Mouse (Mus musculus): ENCODE data around the gene Rsph10b.

Gene Rsph10b

DNA sequence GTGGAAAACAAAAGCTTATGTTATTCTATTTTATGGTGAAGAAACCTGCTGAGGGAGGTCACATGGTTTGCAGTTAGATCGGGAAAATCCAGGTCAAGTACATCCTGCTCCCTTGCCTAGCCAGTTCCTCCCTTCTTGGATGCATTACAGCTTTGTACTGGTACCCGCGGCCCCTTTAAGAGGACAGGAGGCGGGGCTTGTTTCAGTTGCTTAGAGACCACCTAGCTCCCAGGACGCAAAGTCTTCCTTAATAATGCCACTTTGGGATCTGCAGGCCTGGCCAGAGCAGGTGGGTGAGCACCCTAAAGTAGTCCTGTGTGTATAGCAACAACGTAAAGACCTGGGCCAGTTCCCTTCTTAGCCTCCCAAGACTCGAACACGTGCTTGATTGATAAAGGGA is at the start of gene Rsph10b:
Gene Rsph10b, plus strand, starts transcription at position 205 of the 400 bp plus-strand sequence.
- DNase-seq (ENCODE audit: low spot score) = no peak

DNA sequence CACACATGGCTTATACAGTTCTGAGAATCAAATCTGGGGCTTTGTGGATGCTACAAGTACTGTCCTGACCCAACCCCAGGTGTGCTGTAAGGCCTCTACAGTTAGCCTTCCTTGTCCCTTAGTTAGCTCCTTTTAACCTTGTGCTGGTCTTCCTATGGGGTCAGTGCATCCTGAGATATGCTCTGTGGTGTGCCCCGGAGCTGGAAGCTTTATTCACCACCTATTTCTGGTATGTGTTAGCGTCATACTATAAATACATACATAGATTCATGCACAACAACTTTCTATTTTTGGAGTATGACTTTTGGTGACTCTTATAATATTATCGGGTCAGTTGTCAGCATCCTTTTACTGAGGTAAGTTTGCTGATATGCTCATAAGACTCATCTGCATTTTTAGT is 47.6 kb upstream of the Rsph10b start:
- DNase-seq (ENCODE audit: low spot score) = no peak

DNA sequence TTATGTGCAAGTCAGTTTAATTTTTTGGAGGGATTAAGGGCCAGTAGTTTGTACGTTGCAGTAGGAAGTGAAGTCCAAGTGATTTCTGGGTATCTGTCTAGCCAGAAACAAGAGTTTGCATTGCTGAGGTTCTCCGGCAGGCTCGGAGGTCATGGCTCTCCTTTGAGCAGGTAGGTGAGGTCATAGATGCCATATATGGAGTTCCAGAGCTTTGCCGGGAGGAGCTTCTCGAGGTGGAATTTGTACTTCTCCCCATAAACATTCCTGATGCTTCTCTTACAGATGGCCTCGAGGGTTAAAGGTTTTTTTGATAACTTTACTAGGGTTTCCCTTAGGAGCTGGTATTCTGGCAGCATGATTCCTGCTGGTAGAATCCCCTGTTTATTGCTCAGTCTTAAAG is 42.1 kb upstream of the Rsph10b start:
- no peak for DNase-seq (ENCODE audit: low spot score)

DNA sequence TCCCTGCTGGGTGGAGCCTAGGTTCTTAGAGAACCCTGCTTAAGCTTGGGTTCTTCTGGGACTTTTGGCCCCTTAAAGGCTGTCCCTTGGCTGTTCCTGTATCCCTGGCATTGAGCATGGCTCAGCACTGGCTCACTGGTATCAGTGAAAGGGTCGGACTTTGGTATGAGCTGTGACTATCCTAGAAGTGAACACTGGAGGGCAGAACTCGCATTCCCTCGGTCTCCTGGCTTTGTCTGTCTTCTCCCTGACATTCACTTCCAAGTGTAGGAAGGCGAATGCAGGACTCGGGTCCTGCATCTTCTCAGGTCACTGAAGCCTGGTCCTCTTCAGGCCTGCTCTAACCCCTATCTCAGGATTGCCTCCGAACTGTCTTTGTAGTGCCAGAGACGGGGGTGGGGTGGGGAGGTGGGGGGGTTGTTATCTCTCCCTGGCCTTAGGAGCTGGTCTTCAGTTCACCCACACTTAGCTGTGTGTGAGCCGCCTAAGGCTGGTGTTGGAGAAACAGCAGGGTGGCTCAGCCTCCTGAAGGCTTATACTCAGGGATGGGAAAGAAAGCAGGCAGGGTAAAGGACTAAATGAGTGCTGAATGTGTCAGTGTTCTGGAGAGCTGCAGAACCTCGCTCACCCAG is 40.5 kb upstream of the Rsph10b start:
- DNase-seq (ENCODE audit: low spot score) = no peak

DNA sequence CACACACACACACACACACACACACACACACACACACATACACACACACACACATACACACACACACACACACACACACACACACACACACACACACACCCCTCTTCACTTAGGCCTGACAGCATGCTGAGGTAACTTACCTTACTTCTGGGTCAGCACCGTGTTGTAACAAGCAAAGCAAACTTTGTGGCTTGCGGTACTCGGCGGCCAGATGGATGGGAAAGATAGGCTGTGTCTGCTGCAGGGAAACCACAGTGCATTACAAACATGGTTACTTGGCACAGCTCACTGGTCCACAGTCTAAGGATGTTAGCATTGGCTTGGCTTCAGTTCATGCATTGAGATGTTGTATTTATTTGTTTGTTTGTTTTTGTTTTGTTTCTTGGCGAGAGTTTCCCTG is 39.4 kb upstream of the Rsph10b start:
- no peak for DNase-seq (ENCODE audit: low spot score)

DNA sequence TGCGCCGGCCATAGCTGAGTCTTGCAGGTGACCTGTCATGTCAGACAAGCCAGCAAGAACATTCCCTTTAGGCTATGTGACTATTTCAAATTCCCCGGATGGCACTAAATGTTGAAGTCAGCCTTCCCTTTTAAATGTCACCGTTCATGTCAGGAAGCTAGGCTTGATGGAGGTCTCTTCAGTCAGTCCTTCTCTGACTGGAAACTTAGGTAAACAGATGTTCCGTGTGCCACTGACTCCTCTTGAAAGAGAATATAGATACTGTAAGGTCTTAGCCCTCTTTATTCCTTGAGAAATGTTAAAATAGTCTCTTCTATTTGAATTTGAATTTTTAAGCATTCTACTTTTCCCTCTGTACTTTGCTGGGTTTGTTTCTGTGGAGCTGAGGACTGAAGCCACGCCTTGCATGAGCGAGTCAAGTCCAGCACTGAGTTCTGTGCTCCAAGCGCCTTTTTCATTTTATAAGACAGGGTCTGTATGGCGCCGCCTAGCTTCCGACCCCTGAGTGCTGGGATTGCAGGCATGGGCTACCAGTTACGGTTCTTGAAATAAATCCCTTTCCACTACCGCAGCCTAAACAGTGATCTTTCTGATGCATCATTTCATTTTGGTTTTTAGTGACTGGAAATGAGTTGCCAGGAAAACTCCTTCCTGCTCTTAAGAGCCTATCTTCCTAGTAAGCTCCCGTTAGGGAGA is 35.1 kb upstream of the Rsph10b start, which contains the start of gene Ankrd61:
Gene Ankrd61, minus strand, starts transcription at position 51 of the 696 bp plus-strand sequence.
- no peak for DNase-seq (ENCODE audit: low spot score)

DNA sequence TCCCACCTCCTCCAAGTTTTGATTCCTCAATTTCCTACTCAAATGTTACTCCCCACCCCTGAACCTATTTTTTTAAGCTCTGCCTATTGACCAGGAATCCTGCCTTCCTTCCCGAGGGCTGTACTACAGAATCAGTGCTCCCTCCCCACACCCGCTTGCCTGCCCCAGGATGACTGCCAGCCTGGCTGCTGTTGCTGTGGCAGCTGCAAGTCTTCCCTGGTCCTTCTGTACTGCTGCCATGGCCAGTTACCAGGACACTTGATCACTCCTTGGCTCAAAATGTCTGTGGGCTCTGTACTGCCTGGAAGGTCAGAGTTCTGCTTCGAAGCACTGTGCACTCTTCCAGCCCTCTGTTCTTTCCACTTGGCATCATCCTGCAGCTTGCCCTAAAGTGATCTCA is 30.7 kb upstream of the Rsph10b start:
- no peak for DNase-seq (ENCODE audit: low spot score)

DNA sequence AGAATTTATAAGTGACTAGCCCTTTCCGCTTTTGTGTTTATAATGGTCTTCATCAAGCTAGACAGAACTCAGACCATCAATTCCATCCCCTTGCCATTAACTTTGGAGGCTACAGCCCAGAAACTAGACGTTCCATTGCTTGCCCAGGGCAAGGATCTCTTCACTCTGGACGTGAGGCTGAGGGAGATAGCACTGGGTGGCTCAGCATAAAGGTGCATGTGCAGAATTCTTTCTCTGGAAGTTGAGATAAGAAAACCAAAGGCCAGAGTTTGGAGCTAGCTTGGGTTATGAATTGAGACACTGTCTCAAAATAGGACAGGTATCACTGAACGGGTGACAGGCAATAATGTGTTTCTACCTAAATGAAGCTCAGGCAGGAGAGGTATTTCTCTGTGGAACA is 29.0 kb upstream of the Rsph10b start:
- no peak for DNase-seq (ENCODE audit: low spot score)

DNA sequence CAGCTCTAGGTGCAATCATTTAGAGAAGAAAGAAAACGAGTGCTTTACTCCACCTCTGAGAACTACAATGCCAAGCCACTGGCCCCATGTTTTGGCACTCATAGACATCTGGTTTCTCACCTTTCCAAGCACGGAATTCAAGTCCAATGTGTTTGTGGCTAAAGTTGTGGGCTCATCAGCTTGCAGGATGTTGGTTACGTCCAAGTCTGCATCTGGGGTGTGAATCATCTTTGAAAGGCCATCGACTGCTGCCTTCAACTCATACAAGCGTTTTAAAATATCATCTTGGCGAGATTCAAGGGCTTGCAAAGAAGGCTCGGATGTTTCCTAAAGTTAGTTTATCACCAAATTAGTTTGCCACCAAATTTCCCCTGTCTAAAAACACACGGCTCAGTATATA is 26.4 kb upstream of the Rsph10b start:
- no peak for DNase-seq (ENCODE audit: low spot score)

DNA sequence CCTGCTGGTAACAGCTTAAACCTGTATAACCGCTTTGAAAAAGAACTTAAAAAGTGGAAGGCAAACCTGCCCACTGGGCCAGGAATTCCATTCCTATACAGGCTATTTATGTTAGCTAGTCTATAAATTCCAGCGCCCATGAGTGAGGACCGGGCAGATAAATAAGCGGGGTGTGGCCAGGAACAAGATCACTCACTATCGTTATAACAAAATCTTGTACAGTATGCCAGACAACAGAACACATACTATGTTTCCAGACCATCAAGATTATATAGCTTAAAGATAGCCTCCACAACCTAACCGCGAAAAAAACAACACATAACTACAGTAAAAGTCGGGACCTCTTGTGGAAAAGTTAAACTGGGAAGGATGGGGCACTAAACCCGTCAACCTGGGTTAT is 23.9 kb upstream of the Rsph10b start:
- DNase-seq (ENCODE audit: low spot score) = no peak

DNA sequence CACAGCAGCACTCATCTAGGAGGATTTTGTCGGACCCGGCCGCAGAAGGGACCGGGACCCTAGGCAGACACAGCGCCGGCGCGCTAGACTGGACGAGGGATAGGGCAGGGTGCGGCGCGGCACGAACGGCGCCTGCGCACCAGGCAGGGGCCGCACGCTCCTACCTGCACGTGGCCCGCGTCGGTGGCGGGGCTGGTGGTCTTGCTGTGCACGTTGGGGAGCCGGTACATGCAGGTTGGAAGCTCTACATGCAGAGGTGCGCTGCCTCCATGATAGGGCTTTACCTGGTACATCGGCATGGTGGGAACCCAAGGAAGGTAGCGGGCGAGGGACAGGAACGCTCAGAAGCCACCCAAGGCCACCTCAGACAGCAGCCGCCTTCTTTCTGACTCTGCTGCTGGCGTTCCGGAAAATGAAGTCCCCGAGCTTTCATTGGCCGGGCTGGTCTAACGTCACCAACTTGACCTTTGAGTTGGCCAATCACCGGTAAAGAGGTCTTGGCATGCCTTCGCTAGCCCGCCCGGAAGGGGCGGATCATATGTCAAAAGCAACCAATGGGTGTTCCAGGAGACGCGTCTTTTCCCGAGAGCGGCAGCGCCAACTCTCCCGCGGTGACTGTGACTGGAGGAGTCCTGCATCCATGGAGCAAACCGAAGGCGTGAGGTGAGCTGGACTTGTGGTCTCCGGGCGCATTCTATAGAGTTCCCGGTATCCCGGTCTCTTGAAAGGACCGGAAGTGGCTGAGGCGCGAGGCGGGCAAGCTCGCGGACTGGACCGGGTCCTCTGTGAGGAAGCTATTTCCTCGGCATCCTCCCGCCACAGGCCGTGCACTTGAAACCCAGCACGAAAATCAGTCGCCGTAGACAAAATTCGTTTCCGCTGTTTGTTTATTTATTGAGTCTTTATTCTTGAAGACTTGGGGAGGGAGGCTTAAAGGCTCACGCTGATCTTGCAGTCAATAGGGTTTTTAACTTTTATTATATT is 23.1 kb upstream of the Rsph10b start, which contains the start of the genes Aimp2 and Pms2:
Gene Aimp2, minus strand, starts transcription at position 431 of the 984 bp plus-strand sequence.
Gene Pms2, plus strand, starts transcription at position 548 of the 984 bp plus-strand sequence.
- DNase-seq (ENCODE audit: low spot score) = peak; percentile 96

DNA sequence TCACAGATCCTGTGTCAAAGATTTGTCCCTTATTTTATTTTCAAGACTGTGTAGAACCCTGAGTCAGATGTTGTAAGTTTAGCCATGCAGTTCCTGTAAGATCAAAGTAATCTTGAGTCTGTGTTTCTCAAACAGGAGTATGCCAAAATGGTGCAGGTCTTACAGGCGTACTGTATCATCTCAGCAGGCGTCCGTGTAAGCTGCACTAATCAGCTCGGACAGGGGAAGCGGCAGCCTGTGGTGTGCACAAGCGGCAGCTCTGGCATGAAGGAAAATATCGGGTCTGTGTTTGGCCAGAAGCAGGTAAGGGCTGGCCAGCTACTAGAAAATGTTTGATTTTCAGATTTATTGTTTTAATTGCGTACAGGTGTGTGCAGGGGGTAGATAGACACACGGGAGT is 16.6 kb upstream of the Rsph10b start:
- DNase-seq (ENCODE audit: low spot score) = no peak

DNA sequence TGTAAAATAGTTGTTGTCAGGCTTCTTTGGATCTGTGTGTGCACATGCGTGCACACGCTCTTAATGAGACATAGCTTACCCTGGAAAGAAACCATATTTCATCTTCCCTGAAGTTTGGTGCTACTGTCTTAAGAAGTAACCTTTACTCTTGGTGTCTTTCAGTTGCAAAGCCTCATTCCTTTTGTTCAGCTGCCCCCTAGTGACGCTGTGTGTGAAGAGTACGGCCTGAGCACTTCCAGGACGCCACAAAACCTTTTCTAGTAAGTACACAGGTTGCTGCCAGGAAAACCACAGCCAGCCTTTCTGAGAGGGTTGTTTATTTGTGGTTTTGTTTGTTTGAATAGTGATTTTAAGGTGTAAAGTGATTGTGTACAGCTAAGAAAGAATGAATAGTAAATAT is 15.4 kb upstream of the Rsph10b start:
- no peak for DNase-seq (ENCODE audit: low spot score)

DNA sequence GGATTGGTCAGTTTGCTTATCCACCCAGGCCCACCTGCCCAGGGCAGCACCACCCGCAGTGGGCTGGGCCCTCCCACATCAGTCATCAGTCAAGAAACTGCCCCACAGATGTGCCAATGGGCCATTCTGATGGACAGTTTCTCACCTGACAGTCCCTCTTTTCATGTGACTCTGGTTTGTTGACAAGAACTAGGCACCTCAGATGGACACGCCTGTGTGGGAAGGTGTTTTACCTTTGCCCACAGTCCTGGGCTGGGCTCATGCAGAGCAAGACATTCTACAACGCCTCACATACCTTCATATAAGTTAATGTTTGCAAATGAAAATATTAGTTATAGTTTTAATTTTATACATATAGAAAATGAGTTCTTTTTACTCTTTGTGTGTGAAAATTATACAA is 14.7 kb upstream of the Rsph10b start:
- no peak for DNase-seq (ENCODE audit: low spot score)

DNA sequence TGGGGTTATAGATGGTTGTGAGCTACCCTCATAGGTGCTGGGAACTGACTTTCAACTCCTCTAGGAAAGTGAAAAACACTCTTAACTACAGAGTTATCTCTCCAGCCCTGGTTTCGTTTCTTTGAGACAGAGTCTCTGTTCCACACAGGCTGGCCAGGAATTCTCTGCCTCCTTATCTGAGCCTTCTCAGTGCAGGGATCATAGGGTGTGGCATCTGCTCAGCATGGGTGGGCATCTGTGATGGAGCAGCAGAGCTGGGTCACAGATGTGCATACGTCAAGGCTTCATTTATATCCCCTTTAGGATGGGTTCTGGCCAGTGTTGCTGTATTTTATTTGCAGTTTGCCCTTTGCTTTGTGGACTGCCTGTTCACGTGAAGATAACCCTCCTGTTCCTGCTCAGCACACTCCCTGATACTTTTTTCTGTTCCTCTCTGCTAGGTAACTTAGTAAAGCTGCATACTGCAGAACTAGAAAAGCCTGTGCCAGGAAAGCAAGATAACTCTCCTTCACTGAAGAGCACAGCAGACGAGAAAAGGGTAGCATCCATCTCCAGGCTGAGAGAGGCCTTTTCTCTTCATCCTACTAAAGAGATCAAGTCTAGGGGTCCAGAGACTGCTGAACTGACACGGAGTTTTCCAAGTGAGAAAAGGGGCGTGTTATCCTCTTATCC is 7.9 kb upstream of the Rsph10b start:
- DNase-seq (ENCODE audit: low spot score) = no peak

DNA sequence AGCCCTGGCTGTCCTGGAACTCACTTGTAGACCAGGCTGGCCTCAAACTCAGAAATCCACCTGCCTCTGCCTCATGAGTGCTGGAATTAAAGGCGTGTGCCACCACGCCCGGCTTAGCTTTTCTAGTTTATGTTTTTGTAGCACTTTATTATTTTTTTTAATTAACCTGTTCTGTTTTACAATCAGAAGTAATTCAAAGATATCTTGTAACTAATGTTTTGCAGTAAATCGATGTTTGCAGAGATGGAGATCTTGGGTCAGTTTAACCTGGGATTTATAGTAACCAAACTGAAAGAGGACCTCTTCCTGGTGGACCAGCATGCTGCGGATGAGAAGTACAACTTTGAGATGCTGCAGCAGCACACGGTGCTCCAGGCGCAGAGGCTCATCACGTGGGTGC is 5.0 kb upstream of the Rsph10b start, which contains the start of gene Gm42421:
Gene Gm42421, plus strand, starts transcription at position 301 of the 400 bp plus-strand sequence.
- no peak for DNase-seq (ENCODE audit: low spot score)

DNA sequence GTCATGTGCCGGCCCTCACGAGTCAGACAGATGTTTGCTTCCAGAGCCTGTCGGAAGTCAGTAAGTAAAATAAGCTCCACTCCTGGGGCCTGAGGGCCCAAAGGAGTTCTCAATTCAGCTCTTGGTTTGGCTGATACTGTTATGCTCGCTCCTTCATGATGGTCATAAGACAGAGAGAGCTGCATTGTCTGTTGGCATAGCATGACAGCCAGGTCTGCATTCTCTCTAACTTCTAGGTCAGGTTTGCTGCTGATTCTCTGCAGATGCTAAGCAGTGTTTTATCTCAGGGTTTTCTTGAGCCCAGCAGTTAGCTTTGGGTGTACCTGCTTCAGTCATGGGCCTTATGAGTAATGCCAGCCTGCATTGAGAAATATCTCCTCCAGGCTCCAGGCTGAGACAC is 3.5 kb upstream of the Rsph10b start:
- no peak for DNase-seq (ENCODE audit: low spot score)

DNA sequence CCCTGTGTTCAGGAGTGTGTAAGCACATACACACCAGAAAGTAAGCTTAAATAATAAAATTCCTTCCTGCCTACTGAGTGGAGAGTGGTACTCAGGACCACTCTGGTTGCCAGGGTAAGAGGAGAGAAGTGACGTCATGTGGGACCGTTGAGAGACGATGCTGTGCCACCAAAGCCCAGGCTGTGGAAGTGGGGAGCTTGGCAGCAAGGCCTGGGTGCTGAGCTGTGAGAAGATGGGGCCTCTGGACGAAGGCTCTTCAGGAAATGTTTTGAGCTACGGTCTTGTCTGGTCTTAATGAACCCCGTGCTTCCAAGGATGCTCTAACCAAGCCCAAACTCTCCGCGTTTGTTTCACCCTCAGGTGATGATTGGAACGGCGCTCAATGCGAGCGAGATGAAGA is 2.2 kb upstream of the Rsph10b start:
- DNase-seq (ENCODE audit: low spot score) = no peak

DNA sequence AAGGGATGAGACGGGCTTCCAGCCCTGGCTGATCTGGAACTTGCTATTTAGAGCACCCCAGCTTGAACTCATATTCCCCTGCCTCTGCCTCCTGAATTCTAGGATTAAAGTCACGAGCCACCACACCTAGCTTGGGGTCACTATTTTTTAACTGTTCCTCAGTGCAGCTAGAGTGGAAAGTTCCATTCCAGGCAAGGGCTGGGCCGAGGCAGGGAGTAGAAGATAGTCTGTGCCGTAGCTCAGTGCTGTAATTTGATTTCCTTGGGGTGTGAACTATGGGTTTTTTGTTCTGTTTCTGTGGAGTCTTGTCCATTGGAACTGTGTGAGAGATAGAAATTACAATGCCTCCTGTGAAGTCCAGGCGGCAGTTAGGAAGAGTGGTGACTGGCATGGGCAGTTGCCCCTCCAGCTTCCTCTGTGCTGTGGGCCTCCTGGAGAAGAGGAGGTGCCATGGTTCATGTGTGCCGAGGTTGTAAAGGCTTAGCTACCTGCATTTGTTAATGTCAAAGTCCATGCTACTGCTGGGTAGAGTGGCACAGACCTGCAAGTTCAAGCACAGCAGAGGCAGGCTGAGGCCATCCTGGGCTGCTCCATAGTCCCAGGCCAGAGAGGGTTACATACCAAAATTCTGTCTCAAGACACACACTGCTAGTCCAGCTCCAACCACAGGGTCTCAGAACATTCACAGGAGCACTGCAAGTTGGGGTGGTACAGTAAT is 813 bp upstream of the Rsph10b start:
- no peak for DNase-seq (ENCODE audit: low spot score)

DNA sequence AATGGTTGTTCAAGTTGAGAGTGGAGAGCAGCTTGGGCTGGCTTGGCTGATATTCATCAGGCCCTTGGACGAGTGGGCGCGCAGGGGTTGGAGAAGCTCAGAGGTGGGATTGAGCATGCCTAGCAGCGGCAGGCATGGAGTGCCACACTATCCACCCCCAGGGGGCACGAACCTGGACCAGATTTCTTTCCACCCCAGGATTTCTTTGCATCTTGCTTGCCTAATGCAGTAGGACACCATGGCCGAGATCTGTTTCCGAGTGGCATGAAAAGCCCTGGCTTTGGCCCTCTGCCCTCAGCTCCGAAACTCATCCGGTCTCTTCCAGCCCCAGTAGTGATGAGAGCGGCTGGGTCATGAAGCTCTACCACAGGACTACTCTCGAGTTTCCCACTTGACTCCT is 579 bp downstream of the Rsph10b start:
- no peak for DNase-seq (ENCODE audit: low spot score)

DNA sequence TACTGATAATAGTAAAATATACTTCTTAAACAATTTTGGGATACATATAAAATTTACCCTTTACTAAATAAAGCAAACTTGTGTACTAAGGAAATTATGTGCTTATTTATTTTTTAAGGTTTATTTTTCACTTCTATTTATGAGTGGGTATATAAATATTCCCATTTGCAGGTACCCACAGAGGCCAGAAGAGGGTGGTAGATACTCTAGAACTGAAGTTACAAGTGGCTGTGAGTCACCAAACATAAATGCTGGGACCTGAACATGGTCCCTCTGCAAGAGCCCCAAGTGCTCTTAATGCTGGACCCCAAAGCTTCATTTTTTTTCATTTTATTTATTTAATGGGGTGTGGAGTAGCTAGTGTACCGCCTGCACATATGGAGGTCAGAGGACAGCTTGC is 1.0 kb downstream of the Rsph10b start:
- DNase-seq (ENCODE audit: low spot score) = no peak

Measured in left cerebral cortex, adult 11 months (tissue).